Mouse (Mus musculus): ENCODE data around the gene Klhl42.

Gene Klhl42

DNA sequence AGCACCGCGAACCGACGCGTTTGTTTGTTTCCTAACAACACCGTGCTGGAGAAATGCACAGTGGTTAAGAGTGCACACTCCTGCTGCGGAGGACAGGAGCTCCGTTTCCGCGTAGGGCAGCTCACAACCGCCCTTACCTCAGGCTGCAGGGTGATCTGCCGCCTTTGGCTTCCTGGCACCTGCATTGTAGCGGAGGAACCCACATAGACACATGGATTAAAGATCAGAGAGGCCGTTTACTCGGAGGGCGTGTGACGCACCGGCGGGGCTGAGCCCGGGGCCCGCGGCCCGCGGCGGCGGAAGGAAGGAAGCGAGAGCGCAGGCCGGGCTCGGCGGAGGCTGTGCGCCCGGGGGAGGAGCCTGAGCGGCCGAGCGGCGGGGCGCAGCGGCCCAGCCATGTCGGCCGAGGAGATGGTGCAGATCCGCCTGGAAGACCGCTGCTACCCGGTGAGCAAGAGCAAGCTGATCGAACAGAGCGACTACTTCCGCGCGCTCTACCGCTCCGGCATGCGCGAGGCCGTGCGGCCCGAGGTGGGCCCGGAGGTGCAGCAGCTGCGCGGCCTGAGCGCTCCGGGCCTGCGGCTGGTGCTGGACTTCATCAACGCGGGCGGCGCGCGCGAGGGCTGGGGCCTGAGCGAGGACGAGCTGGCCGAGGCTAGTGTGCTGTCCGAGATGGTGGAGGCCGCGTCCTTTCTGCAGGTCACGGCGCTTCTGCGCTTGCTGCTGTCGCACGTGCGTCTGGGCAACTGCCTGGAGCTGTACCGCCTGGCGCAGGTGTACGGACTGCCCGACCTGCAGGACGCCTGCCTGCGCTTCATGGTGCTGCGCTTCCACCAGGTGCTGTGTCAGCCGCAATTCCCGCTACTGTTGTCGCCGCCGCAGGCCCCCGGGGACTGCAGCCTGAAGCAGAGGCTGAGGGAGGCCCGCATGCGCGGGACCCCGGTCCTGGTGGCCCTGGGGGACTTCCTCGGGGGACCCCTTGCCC lies at the start of gene Klhl42:
Gene Klhl42, plus strand, starts transcription at position 244 of the 985 bp plus-strand sequence.
- in situ Hi-C loops (cut with MboI; ENCODE audit: low sequenced_read_pairs), result no loop called here

DNA sequence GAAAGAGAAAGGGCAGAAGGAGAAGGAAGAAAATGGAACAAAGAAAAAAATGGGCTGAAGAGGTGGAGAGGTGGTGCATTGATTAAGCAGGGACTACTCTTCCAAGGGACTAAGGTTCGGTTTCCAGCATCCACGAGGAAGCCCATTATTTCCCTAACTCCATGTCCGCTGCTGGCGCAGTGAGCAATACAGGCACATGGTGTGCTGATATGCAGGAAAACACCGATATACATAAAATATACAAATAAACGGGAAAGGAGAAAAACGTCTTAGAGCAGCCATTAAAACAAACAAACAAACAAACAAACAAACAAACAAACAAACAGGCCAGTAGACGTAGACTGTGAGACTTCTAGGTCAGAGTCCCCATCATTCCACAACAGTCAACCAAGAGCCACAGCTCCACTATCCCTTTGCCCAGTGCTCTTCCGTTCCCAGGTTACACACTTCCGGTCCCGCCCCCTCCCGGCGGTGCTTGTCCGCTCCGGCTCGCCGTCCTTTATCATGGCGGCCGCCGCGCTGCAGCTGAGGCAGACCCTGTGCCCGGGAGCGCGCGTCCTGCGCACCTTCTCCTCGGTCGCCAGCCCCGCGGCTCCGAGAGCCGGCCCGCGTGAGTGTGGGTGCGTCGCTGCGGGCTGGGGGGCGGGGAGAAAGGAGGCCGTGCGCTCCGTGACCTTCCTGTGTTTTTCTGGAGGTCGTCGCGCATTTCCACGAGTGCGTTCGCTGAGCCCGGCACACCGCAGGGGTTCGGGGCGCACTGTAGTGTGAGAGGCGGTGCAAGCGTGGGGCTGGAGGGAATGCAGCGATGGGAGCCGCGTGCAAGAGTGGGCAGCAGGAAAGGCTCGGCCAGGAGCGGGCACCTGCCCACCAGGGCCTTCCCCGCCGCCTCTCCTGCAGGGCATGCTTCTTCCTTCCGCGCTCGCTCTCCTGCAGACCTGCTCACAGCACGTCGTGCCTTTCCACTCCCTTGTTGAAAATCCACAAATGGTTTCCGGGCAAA lies 48.6 kb upstream of the Klhl42 start, which contains the start of gene Mrps35:
Gene Mrps35, plus strand, starts transcription at position 474 of the 1,000 bp plus-strand sequence.
- in situ Hi-C loops (cut with MboI; ENCODE audit: low sequenced_read_pairs), result no loop called here

DNA sequence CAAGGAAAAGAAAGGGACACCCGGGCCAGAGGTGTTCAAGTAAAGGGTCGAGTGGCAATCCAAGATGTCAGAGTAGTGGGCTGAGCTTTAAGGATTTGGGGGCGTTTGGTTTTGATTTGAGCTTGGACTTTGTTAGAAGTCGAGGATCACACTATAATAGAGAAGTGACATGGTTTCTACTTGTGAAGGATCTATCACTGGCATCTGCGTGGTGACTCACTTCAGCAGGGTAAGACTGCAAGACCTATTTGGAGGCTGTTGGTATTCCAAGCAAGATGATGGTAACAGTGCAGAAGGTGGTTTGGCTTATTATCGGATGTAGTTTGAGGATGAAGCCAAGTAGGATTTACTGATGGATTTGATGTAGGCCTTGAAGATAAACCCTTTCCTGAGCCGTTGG lies 47.5 kb upstream of the Klhl42 start:
- in situ Hi-C loops (cut with MboI; ENCODE audit: low sequenced_read_pairs), result no loop called here

DNA sequence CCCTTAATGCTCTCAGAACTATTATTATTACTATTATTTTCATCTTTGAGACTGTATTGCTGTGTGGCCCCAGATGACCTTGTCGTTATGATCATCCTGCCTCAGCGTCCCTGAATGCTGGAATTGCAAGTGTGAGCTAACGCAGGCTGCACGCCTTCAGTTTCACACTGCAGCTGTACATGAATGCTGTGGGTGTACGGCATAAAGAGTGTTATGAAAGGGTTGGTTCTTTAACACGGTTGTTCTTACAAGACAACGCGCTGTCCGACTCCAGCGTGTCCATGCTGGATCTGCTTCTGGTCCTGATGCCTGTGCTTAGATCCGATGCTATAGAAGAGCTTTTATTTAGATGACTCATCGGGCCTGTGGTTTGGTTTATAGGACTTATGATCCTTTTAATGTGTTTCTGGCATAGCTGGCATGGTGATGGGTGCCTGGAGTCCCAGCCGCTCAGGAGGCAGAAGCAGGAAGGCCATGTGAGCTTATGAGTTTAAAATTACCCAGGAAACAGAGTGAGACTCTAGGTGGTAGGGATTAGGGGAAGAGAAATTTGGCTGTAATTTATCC lies 41.9 kb upstream of the Klhl42 start:
- in situ Hi-C loops (cut with MboI; ENCODE audit: low sequenced_read_pairs), result no loop called here

DNA sequence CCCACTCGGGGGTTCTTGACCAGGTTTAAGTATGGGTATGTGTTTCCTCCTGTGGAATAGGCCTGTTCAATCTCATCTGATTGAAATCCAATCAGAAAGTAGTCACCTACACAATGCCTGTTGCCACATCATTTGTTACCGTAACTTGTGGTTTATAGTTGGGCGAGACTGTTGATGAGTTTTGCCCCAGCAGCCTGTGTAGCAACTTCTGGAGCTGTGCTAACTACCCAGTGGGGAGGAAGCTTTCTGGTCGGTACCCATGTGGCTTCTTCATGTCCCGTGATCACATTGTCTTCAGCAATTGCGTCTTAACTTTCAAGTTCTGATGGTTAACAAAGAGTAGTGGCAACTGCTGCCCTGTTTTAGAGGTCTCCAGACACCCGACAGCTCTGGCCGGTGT lies 39.5 kb upstream of the Klhl42 start:
- in situ Hi-C loops (cut with MboI; ENCODE audit: low sequenced_read_pairs), result no loop called here

DNA sequence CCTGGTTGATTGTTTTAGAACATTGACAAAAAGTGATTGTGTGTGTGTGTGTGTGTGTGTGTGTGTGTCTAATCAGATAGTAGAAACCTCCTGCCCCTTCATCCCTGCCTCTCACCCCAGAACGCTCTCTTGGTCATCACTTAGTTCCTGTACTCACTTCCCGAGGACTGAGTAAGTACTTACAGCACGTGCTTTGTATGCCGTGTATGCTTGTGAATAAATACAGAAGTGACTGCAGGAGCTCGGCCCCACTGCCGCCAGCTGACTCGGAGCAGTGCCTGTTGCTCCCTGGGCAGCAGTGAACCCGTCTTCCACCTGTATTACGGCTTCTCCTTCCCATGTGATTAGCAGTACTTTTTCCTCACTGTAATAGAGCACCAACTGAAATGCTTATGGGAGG lies 38.7 kb upstream of the Klhl42 start:
- in situ Hi-C loops (cut with MboI; ENCODE audit: low sequenced_read_pairs), result no loop called here

DNA sequence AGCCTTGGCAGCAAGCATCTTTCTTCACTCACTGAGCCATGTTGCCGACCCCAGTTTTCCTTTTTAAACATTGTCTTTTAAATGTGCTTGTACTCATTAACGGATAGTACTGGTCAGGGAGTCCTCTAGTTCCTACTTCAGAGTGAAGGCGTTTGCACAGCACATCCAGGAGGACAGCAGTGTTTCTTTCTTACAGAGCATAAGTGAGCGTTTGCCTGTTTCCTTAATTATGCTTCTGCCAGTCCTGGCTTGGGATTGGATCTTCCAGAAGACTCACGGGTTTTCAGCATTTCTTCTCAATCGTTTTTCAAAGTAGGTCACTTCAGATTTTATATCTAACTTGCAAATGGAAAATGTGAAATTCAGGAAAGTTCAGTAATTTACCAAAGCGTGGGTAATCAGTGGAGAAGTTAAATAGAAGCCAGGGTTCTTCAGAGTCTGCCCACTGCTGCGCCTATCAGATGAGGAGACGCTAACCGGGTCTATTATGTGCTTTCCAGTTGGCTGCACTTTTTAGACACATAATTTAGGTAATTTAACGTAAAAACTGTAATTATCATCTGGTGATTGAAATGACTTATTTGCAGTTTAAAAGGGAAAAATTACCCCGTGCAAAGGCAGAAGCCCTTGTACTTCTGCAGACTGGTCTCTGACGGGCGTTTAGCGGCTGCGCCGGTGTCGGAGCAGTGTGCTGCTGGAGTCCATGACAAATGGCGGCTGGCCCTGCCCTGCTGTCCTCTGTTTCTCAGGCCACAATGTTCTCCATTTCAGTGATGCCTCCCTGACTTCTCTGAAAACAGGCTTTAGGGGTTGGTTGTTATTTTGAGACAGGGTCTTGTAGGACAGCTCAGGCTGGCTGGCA lies 37.2 kb upstream of the Klhl42 start:
- in situ Hi-C loops (cut with MboI; ENCODE audit: low sequenced_read_pairs), result no loop called here

DNA sequence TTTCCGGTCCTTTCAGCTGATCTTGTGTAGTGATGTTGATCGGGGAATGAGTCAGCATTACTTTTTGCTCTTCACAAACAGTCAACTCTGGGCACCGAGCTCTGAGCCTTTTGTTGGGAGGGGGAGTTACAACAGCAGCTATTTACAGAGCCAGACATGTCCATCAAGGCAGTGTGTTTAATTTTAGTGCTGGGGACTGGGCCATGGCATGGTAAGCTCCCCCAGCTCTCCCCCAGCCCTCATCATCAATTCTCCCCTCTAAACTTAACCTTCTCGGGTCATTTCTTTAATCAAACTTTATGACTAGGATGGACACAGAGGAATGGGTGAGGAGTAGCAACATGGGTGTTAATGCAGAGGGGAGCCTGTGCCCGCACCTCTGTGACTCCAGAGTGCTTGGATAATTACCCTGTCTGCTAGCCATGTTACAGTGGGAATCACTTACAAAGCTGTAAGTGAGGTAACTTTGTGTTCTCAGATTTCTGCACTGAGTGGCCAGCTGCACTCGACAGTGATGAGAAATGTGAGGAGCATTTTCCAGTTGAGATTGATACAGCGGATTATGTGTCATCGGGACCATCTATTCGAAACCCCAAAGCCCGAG lies 35.7 kb upstream of the Klhl42 start:
- in situ Hi-C loops (cut with MboI; ENCODE audit: low sequenced_read_pairs), result no loop called here

DNA sequence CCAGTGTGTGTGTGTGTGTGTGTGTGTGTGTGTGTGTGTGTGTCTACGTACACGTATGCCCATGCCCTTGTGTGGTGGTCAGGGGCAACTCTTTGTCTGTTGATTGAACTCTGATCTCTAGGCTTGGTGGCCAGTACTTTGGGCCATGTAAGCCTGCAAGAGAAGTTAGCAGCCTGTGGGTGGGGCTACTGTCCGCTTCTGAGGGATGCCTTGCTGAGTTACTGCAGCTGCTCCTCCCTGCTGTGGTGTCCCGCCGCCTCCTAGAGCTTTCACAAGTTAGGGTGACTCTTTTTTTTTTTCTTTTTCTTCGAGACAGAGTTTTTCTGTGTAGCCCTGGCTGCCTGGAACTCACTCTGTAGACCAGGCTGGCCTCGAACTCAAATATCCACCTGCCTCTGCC lies 31.9 kb upstream of the Klhl42 start:
- in situ Hi-C loops (cut with MboI; ENCODE audit: low sequenced_read_pairs), result no loop called here

DNA sequence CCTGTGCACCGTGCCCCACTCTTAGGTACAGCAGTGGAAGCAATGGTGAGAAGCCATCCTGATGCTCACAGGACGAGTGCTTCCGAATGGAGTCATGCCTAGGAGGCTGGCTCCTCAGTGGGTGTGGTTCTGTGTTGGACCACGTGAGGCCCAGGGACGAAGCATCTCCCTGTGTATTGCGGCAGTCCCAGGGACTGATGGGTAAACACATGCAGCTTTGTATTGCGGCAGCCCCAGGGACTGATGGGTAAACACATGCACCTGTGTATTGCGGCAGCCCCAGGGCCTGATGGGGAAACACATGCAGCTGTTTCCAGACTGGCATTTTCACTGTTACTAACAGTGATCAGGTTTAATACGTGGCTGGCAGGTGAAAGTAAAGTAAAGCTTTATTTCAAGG lies 29.5 kb upstream of the Klhl42 start:
- in situ Hi-C loops (cut with MboI; ENCODE audit: low sequenced_read_pairs), result no loop called here

DNA sequence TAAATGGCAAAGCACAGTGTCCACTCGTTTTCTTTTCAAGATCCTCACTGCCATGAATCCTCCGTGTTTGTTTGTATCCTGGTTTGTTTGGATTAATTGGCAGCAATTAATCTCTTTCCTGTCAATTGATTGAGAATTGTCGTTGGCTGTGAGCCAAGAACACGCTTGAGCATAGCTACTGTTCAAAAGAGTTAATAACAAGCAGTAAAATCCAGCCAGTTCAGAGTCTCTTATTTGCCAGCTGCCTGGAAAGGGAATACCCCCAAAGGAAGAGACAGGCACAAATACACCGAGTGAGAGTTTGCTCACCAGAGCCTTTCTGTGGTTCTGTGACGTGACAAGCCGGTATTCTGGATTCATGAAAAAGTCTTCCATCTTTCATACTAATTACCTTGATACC lies 29.1 kb upstream of the Klhl42 start:
- in situ Hi-C loops (cut with MboI; ENCODE audit: low sequenced_read_pairs), result no loop called here

DNA sequence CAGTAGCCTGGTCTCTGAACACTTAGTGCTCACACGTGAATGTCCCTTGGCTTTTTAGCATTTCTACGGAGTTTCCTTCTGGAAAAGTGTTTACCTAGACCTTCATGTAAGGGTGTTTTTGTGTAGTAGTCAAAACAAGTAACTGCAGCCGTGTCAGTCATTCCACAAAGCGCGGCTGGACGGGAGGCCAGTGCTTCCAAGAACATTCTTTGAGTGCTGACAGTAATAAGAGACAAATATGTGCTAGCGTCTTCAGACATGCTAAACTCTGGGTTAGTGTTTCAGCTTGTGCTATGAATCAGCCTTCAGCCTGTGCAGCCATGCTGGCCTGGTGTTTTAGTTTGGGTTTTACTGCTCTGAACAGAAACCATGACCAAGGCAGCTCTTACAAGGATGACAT lies 28.5 kb upstream of the Klhl42 start:
- in situ Hi-C loops (cut with MboI; ENCODE audit: low sequenced_read_pairs), result no loop called here

DNA sequence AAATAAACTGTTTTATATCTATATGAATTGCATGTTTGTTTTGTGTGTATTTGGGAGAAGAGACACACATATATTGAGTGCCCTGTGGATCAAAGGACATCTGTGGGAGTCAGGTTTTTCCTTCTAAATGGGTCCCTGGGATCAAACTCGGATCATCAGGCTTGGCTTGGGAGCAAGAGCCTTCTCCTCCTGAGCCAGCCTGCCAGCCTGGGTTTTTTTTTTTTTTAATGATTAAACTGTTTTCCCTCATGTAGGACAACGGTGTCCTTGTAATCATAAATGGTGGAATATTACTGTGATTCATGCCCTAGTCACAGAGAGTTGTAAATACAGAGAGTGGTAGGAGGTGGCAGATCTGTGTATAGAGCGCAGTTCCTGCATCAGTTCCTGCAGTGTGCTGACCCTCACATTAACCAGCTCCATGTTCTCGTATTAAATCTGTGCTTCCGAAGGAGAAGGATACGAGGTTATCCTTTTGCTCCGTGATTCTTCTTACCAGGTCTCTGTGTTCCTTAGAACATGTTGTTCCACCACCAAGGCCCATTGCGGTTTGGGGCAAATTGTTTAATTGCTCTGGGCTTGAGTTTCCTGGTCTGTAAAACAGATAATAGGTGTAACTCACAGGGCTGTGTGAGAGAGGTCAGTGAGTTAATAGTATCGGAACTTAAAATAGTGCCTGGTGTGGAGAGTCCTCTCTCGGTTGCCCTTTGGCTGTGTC lies 26.8 kb upstream of the Klhl42 start:
- in situ Hi-C loops (cut with MboI; ENCODE audit: low sequenced_read_pairs), result no loop called here

DNA sequence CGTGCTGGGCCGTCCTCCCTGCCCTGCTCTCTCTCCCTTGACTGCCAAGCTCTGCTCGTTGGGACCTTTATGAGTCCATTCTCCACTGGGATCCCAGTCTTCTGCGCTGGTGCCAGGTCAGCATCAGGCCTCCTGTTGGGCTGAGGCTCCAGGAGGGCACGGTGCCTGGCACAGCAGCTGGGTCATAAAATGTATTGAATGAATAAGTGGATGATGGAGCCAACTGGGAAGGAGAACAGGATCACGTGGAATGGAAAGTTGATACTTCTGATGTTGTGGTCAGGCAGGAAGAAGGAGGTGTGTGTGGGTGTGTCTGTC lies 26.3 kb upstream of the Klhl42 start:
- in situ Hi-C loops (cut with MboI; ENCODE audit: low sequenced_read_pairs), result no loop called here

DNA sequence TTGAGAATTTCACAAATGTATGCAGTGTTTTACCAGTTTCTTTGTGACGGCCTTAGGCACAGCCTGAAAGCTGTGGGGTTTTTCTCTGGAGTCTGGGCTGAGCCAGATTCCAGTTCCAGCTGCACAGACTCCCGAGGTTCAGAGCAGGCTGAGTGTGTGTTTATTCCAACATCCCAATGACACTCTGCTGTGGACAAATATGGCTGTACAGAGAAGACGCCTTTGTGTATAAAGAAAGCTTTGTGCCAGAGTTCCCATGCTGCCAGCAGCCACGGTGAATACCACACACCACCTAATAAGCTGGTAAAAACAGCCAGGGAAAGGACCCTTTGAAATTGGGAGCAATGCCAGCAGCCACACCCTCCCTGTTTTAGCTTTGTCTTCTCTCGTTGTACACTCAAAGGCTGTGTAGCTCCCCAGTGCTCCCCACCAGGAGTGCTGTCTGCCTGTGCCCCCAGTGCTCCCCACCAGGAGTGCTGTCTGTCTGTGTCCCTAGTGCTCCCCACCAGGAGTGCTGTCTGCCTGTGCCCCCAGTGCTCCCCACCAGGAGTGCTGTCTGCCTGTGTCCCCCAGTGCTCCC lies 15.3 kb upstream of the Klhl42 start:
- in situ Hi-C loops (cut with MboI; ENCODE audit: low sequenced_read_pairs), result no loop called here

DNA sequence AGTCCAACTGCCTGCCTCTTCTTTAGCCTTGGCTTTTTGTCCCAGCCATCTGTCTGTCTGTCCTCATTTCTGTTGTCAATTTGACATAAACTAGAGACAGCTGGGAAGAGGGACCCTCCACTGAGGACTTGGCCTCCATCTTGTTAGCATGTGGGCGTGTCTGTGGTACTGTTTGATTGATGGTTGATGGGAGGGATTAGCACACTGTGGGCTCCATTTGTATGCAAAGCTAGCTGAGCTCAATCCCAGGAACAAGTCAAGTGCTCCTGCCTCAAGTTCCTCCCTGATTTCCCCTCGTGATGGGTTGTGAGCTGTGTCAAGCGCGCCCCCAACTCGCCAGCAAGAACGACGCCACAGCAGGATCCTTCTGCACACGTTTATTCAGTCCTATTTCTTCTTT lies 14.3 kb upstream of the Klhl42 start:
- in situ Hi-C loops (cut with MboI; ENCODE audit: low sequenced_read_pairs), result no loop called here

DNA sequence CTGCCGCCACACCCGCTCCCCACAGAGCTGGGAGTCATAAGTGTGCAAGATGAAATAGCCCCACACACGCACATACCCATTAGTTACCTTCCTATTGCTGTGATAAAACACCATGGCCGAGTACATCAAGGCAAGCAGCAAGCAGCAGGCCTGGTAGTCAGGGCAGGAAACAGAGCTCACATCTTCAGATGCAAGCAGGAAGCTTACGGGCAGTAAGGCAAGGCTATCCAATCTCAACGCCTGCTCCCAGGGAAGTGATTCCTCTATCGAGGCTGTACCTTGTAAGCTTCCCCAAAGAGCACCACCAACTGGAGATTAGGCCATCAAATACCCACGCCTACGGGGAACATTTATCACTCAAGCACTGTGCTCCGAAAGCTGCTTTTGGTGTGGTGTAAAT lies 11.3 kb upstream of the Klhl42 start:
- in situ Hi-C loops (cut with MboI; ENCODE audit: low sequenced_read_pairs), result no loop called here

DNA sequence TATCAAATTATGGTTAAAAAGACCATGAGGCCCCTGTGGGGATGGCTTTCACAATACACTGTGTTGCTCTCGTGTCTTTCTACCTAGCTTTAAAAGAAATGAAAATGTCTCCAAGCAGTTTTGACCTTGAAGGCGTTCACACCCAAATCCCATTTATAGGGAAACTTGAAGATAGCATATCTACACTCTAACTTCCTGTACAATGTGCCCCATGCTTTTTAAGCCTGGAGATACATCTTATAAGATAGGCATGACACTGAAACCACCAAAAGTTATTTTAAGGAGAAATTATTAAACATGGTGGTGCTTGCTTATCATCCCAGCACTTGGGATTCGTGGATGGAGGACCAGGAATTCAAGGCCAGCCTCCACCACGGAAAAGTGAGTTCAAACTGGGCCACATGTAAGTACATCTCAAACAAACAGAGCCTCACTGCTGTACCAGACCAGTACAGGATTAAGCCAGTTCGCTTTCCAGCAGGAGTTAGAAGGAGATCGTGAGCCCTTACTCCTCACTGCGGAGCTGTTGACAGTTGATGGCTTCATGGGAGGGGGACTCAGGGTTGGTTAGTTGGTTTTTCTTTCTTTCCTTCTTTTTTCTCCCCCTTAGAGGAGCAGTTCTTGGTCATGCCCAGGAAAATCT lies 5.7 kb upstream of the Klhl42 start:
- in situ Hi-C loops (cut with MboI; ENCODE audit: low sequenced_read_pairs), result no loop called here
